Comparison of ENCODE assay signal across 27 mouse cellular contexts in genomic region chr8:85787909-85788308, GRCm38 (mm10). TPM values are rescaled to one million over a fixed set of nuclear protein-coding genes. Genes with fewer than 3 reads are reported as not detected.
DNase-seq lines count a peak whose midpoint lies in the region; ATAC-seq and TF ChIP-seq lines count a peak whose summit lies in the region.
"Had no signal": no experiment of that assay in that cellular context is flagged by ENCODE, and none has a peak within 500 bp of the region (broad histone marks: within the 10 kb centered on the region; RNA-seq: fewer than 3 reads in every experiment).

No protein-coding gene starts in this region.

- DNase-seq in right cerebral cortex, postnatal 4 days: no peak
- no peak for DNase-seq in natural killer cell, adult 2 months (ENCODE audit: low spot score in 2 of 2)
- DNase-seq: adrenal gland, adult 8-10 months; adrenal gland, postnatal 14 days; adrenal gland, postnatal 36 days; B cell, adult 2 months; cerebellum, adult 11-12 months; cerebellum, adult 2 months; cerebellum, adult 9-10 months; cerebellum, postnatal 10 days; cerebellum, postnatal 25 days; embryo, embryonic 11 days had no signal

- ATAC-seq in common myeloid progenitor, adult 5-6 weeks (replicated peaks; ENCODE audit: low read depth, poor library complexity, severe bottlenecking): peak; percentile 42; the same call in 1 of the 2 replicates
- ATAC-seq in megakaryocyte, adult 5-6 weeks (ENCODE audit: poor library complexity, severe bottlenecking): peak; percentile 61
- ATAC-seq in intestine, postnatal 0 days: no peak
- ATAC-seq: activated CD4-positive, CD25-positive, alpha-beta regulatory T cell, adult 4 months; CD4-positive, CD25-positive, alpha-beta regulatory T cell, adult 4 months; forebrain, embryonic 14.5 days; forebrain, embryonic 16.5 days; Patski had no signal

- H3K36me3 ChIP-seq in intestine, postnatal 0 days (ENCODE audit: control insufficient read depth, insufficient read depth): no peaks in the 10 kb centered on the region; the same call in 1 of the 2 replicates
- H3K36me3 ChIP-seq: embryonic facial prominence, embryonic 15.5 days had no signal

- no peaks in the 10 kb centered on the region for H3K9me3 ChIP-seq in intestine, postnatal 0 days (ENCODE audit: control insufficient read depth)
- H3K9me3 ChIP-seq: embryonic facial prominence, embryonic 13.5 days; embryonic facial prominence, embryonic 15.5 days; forebrain, embryonic 10.5 days; forebrain, embryonic 12.5 days; G1E had no signal

- no peak overlapping the region for H3K27ac ChIP-seq in intestine, postnatal 0 days (ENCODE audit: low read depth, low read length)
- H3K27ac ChIP-seq: embryonic facial prominence, embryonic 13.5 days; embryonic facial prominence, embryonic 15.5 days; forebrain, embryonic 10.5 days; forebrain, embryonic 12.5 days had no signal

- no peaks in the 10 kb centered on the region for H3K4me1 ChIP-seq in intestine, postnatal 0 days (replicated peaks; ENCODE audit: control insufficient read depth, insufficient read depth, low read length)
- H3K4me1 ChIP-seq: embryonic facial prominence, embryonic 13.5 days; embryonic facial prominence, embryonic 15.5 days; forebrain, embryonic 12.5 days had no signal

- no peaks in the 10 kb centered on the region for H3K27me3 ChIP-seq in intestine, postnatal 0 days (replicated peaks; ENCODE audit: control insufficient read depth, insufficient read depth, low read length)
- H3K27me3 ChIP-seq: CH12.LX; embryonic facial prominence, embryonic 13.5 days; embryonic facial prominence, embryonic 15.5 days; forebrain, embryonic 12.5 days; Patski had no signal

- no peak overlapping the region for H3K4me3 ChIP-seq in intestine, postnatal 0 days (ENCODE audit: low read depth, low read length)
- H3K4me3 ChIP-seq: embryonic facial prominence, embryonic 13.5 days; embryonic facial prominence, embryonic 15.5 days; erythroblast, embryonic 14.5 days; forebrain, embryonic 10.5 days; forebrain, embryonic 12.5 days had no signal

- TF ChIP-seq CTCF in intestine, postnatal 0 days (IDR thresholded peaks at IDR 0.05; ENCODE audit: low read depth): no peak

- no peak overlapping the region for H3K9ac ChIP-seq in intestine, postnatal 0 days (ENCODE audit: low read depth, low read length)
- H3K9ac ChIP-seq: embryonic facial prominence, embryonic 13.5 days; embryonic facial prominence, embryonic 15.5 days; forebrain, embryonic 12.5 days had no signal

- H3K4me2 ChIP-seq in intestine, postnatal 0 days (replicated peaks; ENCODE audit: low read depth): no peak overlapping the region
- H3K4me2 ChIP-seq: embryonic facial prominence, embryonic 13.5 days; embryonic facial prominence, embryonic 15.5 days; forebrain, embryonic 12.5 days had no signal

- WGBS in intestine, postnatal 0 days: 83% methylated on average over 3 of the region's 4 CpGs

RNA-seq across cellular contexts. Expression of gene Itfg1, which starts 52.8 kb away (rescaled TPM):
- 36.1 and 37.3 TPM in 2 replicates for total RNA-seq in common myeloid progenitor, adult 5-6 weeks (2017)
- 43.0 and 50.6 TPM in 2 replicates for total RNA-seq in megakaryocyte, adult 5-6 weeks (2015)
- 32.5 and 36.2 TPM in 2 replicates for total RNA-seq in megakaryocyte, adult 5-6 weeks (2017)
- 54.8 and 56.4 TPM in 2 replicates for polyA plus RNA-seq in intestine, postnatal 0 days (2015; fragmentation: Nextera tagmentation; extraction: Ambion mirVana)

RNA-seq across cellular contexts. Expression of gene Phkb, which starts 52.9 kb away (rescaled TPM):
- 43.3 and 44.6 TPM in 2 replicates for total RNA-seq in common myeloid progenitor, adult 5-6 weeks (2017)
- 26.1 and 38.3 TPM in 2 replicates for total RNA-seq in megakaryocyte, adult 5-6 weeks (2015)
- total RNA-seq in megakaryocyte, adult 5-6 weeks (2017): 13.5 and 19.1 TPM in 2 replicates
- polyA plus RNA-seq in intestine, postnatal 0 days (2015; fragmentation: Nextera tagmentation; extraction: Ambion mirVana): 15.1 and 16.8 TPM in 2 replicates
